Mouse (Mus musculus) CH12.LX (cell line): ENCODE measurements around the gene Uck2.

Experiments used
- CTCF ChIP-seq, 2 experiments: IDR thresholded peaks in 1 of 2; conservative IDR thresholded peaks in 1 of 2; 2 replicates each; pipeline ENCODE4 v1.5.1; 2011 to 2012; ENCODE audit warnings: low read depth in 2 of 2, low read length in 2 of 2, improper control_type of control experiment in 1 of 2, inconsistent platforms in 1 of 2, mild to moderate bottlenecking in 1 of 2, moderate library complexity in 1 of 2
- UBTF ChIP-seq: IDR thresholded peaks from 2 replicates; pipeline ENCODE4 v1.6.1; 2012; ENCODE audit warnings: low read depth, mild to moderate bottlenecking, inconsistent platforms, low read length, improper control_type of control experiment, moderate library complexity

DNA sequence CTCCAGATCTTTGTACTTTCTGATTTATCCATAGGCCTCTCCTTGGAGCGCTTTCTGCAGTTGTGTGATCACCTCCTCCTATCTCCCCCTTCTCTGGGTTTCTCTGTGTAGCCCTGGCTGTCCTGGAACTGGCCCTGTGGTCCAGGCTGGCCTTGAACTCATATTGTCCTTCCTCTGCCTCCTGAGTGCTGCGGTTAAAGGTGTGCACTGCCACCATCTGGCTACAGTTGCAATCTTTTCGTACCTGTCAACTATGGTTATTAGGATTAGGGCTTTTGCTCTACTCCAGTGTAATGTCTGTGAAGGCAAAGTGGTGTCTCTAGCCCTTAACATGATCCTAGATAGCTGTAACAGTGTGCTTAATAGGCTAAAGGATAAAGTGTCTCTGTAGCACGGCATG lies 28.1 kb upstream of the Uck2 start:
- peak in 1 of 2 experiments; percentile 54; a peak in 2 of 4 replicates for TF ChIP-seq CTCF (conservative IDR thresholded peaks at IDR 0.05 in 1 of 2, IDR thresholded peaks at IDR 0.05 in 1 of 2; ENCODE audit: low read depth in 2 of 2, low read length in 2 of 2)
- TF ChIP-seq UBTF, result no peak
